Mouse (Mus musculus): ENCODE measurements around the gene Synrg. TPM values are rescaled to one million over a fixed set of nuclear protein-coding genes. Genes with fewer than 3 reads are reported as not detected.
A peak's percentile ranks its signal among the peaks of the same experiment; 100 is the strongest.

Synrg gene
- polyA plus RNA-seq, 1 experiment from 2014 or later = 26.2 TPM

DNA sequence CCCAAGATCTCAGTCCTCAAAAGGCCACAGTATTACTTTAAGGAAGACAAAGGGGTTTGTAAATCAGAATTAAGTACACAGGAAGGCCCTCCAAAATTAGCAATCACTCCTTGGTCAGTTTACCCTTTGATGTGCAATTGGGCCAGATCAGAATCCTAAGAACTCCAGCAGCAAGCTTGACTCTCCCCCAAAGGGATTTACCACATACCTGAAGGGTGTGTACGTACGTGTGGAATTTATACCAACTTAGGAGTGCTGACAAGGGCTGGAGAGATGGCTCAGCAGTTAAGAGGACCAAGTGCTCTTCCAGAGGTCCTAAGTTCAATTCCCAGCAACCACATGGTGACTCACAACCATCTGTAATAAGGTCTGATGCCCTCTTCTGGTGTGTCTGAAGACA, 97.7 kb downstream of the Synrg start:
- Histone ChIP-seq H3K27ac (no peak overlapping the region), H3K27me3 (ENCODE audit: control insufficient read depth, insufficient read depth, low read length) (peaks cover 14% of the 10 kb centered on the region), H3K4me3 (replicated peaks; ENCODE audit: low read length) (no peak overlapping the region), H3K4me2 (replicated peaks) (no peak overlapping the region), H3K9ac (no peak overlapping the region), H3K4me1 (replicated peaks; ENCODE audit: control insufficient read depth, insufficient read depth, low read length) (peaks cover 2% of the 10 kb centered on the region; the same call in 1 of the 2 replicates), H3K36me3 (replicated peaks; ENCODE audit: control insufficient read depth, insufficient read depth) (no peaks in the 10 kb centered on the region), H3K9me3 (ENCODE audit: control insufficient read depth, low read length) (no peaks in the 10 kb centered on the region)
- 95% methylated on average over 2 of the region's 2 CpGs for WGBS
- DNase-seq (ENCODE audit: low spot score) (no peak), ATAC-seq (ENCODE audit: low FRiP score) (no peak)

- peaks cover 19% of the 10 kb centered on the region for H3K27me3 ChIP-seq (ENCODE audit: control insufficient read depth, insufficient read depth, low read length)
- WGBS = 57% methylated on average over 2 of the region's 2 CpGs
- no peak overlapping the region for H3K27ac ChIP-seq
- H3K9me3 ChIP-seq (ENCODE audit: control insufficient read depth, low read length) = no peaks in the 10 kb centered on the region
- no peak for ATAC-seq (ENCODE audit: low FRiP score)
- peaks cover 10% of the 10 kb centered on the region; the same call in 1 of the 2 replicates for H3K4me1 ChIP-seq (replicated peaks; ENCODE audit: control insufficient read depth, insufficient read depth, low read length)
- H3K36me3 ChIP-seq (replicated peaks; ENCODE audit: control insufficient read depth, insufficient read depth) = no peaks in the 10 kb centered on the region
- DNase-seq (ENCODE audit: low spot score) = no peak
- no peak overlapping the region for H3K9ac ChIP-seq
- no peak overlapping the region for H3K4me2 ChIP-seq (replicated peaks)
- H3K4me3 ChIP-seq (replicated peaks; ENCODE audit: low read length) = no peak overlapping the region
These were observed 98.6 kb downstream of the Synrg start for GRCm38 (mm10) chr11:84062805-84063204.

DNA sequence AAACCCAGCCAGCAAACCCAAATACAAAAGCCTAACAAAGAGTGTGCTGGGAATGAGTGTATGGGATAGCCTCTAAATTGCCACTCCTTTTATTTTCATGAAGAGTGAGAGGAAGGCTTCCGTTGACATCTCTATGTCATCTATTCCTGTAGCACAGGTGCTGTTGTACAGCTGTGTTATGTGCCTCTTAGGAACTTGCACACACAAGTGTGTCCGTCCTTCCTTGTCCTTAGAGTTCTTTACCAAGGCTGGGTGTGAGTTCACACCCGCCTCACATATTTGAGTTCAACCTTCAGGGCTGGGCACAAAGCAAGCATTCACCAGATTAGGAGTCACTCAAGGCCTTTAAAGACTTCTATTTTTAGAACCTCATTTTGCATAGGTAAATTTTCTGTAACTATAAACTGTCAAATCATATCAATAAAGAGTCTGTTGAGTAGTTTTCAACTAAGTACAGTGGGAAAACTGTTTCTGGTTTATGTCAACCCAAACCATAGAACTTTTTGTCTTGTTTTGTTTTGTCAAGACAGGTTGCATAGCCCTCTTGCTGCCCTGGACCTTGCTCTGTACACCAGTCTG, 99.5 kb downstream of the Synrg start:
- Histone ChIP-seq H3K36me3 (replicated peaks; ENCODE audit: control insufficient read depth, insufficient read depth) (no peaks in the 10 kb centered on the region), H3K9ac (no peak overlapping the region), H3K27ac (no peak overlapping the region), H3K4me3 (replicated peaks; ENCODE audit: low read length) (no peak overlapping the region), H3K9me3 (ENCODE audit: control insufficient read depth, low read length) (no peaks in the 10 kb centered on the region), H3K4me1 (replicated peaks; ENCODE audit: control insufficient read depth, insufficient read depth, low read length) (peaks cover 10% of the 10 kb centered on the region; the same call in 1 of the 2 replicates), H3K4me2 (replicated peaks) (no peak overlapping the region), H3K27me3 (ENCODE audit: control insufficient read depth, insufficient read depth, low read length) (peaks cover 19% of the 10 kb centered on the region)
- 98% methylated on average over 3 of the region's 3 CpGs for WGBS
- DNase-seq (ENCODE audit: low spot score) = no peak
- ATAC-seq (ENCODE audit: low FRiP score) = no peak

DNA sequence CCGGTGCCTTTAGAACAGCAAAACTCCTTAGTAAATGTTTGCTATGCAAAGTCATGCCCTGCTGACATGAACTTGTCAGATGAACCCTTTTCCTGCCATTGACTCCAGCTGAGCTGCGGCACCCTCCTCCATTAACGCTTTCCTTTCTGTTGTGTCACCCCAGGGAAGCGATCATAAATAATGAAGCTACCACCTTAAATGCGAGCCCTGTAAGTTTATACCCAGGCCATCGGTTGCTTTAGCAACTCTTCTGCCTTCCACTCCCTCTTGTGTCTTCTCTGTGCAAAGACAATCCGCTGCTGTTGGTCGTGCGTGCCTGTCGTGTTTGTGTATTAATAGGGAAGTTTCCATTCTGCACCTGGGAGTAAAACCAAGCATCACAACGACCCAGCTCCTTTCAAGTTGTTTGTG, 101.8 kb downstream of the Synrg start:
- no peak overlapping the region for H3K9ac ChIP-seq
- H3K4me2 ChIP-seq (replicated peaks) = peak overlapping the region; percentile 85
- no peak overlapping the region for H3K4me3 ChIP-seq (replicated peaks; ENCODE audit: low read length)
- DNase-seq (ENCODE audit: low spot score) = peak; percentile 58
- 5% methylated on average over 11 of the region's 11 CpGs for WGBS
- no peaks in the 10 kb centered on the region for H3K9me3 ChIP-seq (ENCODE audit: control insufficient read depth, low read length)
- no peak for ATAC-seq (ENCODE audit: low FRiP score)
- no peaks in the 10 kb centered on the region for H3K36me3 ChIP-seq (replicated peaks; ENCODE audit: control insufficient read depth, insufficient read depth)
- H3K4me1 ChIP-seq (replicated peaks; ENCODE audit: control insufficient read depth, insufficient read depth, low read length) = peaks cover 10% of the 10 kb centered on the region; the same call in 1 of the 2 replicates
- H3K27me3 ChIP-seq (ENCODE audit: control insufficient read depth, insufficient read depth, low read length) = peaks cover 32% of the 10 kb centered on the region
- no peak overlapping the region for H3K27ac ChIP-seq

DNA sequence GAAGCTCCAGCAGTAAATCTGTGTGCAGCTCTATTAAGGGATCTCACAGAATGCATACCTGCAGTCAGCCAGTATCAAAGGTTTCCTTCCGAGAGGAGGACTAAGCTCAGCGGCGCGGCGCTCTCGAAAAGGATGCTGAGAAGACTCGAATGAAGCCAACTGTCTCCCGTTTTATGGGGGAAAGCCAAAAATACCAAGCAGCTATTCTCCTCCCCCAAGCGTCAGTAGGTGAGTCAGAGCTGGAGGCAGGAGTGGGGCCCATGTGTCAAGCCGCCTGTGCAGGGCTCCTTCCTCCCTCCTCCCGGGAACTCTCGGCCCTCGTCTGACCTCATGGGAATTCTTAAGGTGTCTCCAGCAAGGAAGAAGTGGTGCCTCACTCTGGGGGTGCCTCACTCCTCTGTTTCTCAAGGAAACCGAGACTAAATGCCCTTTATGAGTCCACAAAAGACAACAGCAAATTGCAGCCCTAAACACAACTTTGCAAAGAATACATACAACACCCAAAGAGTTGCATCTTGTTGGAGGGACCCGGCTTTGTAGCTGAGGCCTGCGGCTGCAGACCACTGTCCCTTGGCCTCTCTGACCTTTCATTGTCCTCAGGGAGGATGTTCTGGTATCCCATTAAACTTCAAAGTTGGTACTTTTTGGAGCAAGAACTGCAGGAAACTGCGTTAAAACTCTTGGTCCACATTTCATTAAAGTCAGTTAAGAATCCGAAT, 102.9 kb downstream of the Synrg start:
- WGBS = 10% methylated on average over 18 of the region's 18 CpGs

GRCm38 (mm10) chr11:84067720-84068190, 103.5 kb downstream of the Synrg start:
- peak; percentile 47 for DNase-seq (ENCODE audit: low spot score)
- H3K27ac ChIP-seq = no peak overlapping the region
- H3K27me3 ChIP-seq (ENCODE audit: control insufficient read depth, insufficient read depth, low read length) = peaks cover 32% of the 10 kb centered on the region
- H3K9ac ChIP-seq = peak overlapping the region; percentile 62
- no peaks in the 10 kb centered on the region for H3K9me3 ChIP-seq (ENCODE audit: control insufficient read depth, low read length)
- H3K4me3 ChIP-seq (replicated peaks; ENCODE audit: low read length) = peak overlapping the region; percentile 63
- peak; percentile 27; the same call in 1 of the 2 replicates for ATAC-seq (ENCODE audit: low FRiP score)
- H3K36me3 ChIP-seq (replicated peaks; ENCODE audit: control insufficient read depth, insufficient read depth) = no peaks in the 10 kb centered on the region
- peaks cover 10% of the 10 kb centered on the region; the same call in 1 of the 2 replicates for H3K4me1 ChIP-seq (replicated peaks; ENCODE audit: control insufficient read depth, insufficient read depth, low read length)
- peak overlapping the region; percentile 85 for H3K4me2 ChIP-seq (replicated peaks)
- 2% methylated on average over 21 of the region's 21 CpGs for WGBS

More for the DNA sequence above, 102.9 kb downstream of the Synrg start:
- Histone ChIP-seq H3K4me3 (replicated peaks; ENCODE audit: low read length) (peak overlapping the region; percentile 63), H3K27ac (no peak overlapping the region), H3K4me2 (replicated peaks) (peak overlapping the region; percentile 85), H3K36me3 (replicated peaks; ENCODE audit: control insufficient read depth, insufficient read depth) (no peaks in the 10 kb centered on the region), H3K9me3 (ENCODE audit: control insufficient read depth, low read length) (no peaks in the 10 kb centered on the region), H3K9ac (peak overlapping the region; percentile 62; the same call in 1 of the 2 replicates), H3K4me1 (replicated peaks; ENCODE audit: control insufficient read depth, insufficient read depth, low read length) (peaks cover 10% of the 10 kb centered on the region; the same call in 1 of the 2 replicates), H3K27me3 (ENCODE audit: control insufficient read depth, insufficient read depth, low read length) (peaks cover 32% of the 10 kb centered on the region)
- ATAC-seq (ENCODE audit: low FRiP score) (no peak), DNase-seq (ENCODE audit: low spot score) (no peak)

DNA sequence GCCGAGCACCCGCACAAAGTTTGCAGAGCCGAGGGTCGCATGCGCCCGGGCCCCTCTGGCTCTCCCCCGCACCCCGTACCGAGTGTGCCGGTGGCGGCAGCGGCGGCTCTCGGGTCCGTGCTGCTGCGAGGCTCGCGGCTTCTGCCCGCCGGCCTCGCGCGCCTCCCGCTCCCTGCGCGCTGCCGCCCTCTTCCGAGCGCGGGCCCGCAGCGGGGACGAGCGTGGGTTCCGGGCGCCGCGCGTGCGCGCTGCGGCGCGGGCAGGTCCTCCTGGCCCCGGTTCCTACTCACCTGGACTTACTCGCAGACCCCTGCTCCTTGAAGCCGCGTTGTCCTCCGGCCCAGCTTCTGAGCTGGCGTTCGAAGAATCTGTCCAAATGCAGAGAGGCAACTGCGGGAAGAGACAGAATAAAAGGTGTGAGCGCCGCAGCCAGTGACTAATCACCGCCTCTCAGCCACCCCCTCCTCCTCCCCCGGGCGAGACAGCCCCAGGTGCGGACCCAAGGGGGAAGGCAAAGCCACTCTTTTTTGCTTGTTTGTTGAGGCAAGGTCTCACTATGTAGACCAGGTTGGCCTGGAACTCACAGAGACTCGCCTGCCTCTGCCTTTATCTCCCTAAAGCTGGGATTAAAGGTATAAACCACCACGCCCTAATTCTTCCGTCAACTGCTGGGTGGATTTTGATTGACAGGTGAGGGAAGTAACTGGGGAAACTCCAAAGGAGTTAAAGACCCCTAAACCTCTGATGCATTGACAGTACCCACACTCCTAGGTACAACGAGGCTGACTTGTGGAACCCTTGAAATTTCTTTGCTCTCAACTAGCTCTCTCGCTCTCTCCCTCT, 104.2 kb downstream of the Synrg start:
- peaks cover 10% of the 10 kb centered on the region; the same call in 1 of the 2 replicates for H3K4me1 ChIP-seq (replicated peaks; ENCODE audit: control insufficient read depth, insufficient read depth, low read length)
- H3K27me3 ChIP-seq (ENCODE audit: control insufficient read depth, insufficient read depth, low read length) = peaks cover 32% of the 10 kb centered on the region

DNA sequence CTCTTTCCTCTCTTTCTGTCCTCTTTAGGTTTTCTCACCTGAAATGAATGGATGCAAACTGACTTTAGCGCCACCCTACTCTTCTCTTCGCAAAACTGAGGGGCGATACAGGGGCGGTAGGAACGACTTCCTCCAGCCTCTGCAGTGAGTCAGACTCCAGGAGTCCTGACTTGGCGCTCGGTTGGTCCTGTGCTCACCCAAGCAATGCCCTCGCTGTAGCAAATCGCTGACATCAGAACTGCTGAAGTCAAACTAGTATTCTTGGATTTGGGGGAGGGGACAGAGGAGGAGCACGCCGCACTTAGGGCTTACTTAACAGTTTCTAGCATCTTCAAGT, 104.8 kb downstream of the Synrg start, which contains the start of gene Dusp14:
TSS of gene Dusp14 (minus strand) at position 228 of the 337 bp plus-strand sequence.
- H3K4me2 ChIP-seq (replicated peaks) = peak within 1 kb of the TSS; percentile 85
- no peaks in the 10 kb centered on the region for H3K9me3 ChIP-seq (ENCODE audit: control insufficient read depth, low read length)
- DNase-seq (ENCODE audit: low spot score) (no peak), ATAC-seq (ENCODE audit: low FRiP score) (no peak)
- WGBS = 14% methylated on average over 11 of the region's 11 CpGs
- H3K36me3 ChIP-seq (replicated peaks; ENCODE audit: control insufficient read depth, insufficient read depth) = no peaks in the 10 kb centered on the region
- peaks cover 10% of the 10 kb centered on the region; the same call in 1 of the 2 replicates for H3K4me1 ChIP-seq (replicated peaks; ENCODE audit: control insufficient read depth, insufficient read depth, low read length)
- H3K27ac ChIP-seq = no peak within 1 kb of the TSS
- H3K27me3 ChIP-seq (ENCODE audit: control insufficient read depth, insufficient read depth, low read length) = peaks cover 32% of the 10 kb centered on the region
- peak within 1 kb of the TSS; percentile 63 for H3K4me3 ChIP-seq (replicated peaks; ENCODE audit: low read length)
- peak within 1 kb of the TSS; percentile 62 for H3K9ac ChIP-seq

More for the DNA sequence above, 104.2 kb downstream of the Synrg start:
- ATAC-seq (ENCODE audit: low FRiP score) (peak; percentile 69), DNase-seq (ENCODE audit: low spot score) (peak; percentile 76)
- no peak overlapping the region for H3K27ac ChIP-seq
- peak overlapping the region; percentile 62 for H3K9ac ChIP-seq
- peak overlapping the region; percentile 85 for H3K4me2 ChIP-seq (replicated peaks)
- peak overlapping the region; percentile 63 for H3K4me3 ChIP-seq (replicated peaks; ENCODE audit: low read length)
- no peaks in the 10 kb centered on the region for H3K36me3 ChIP-seq (replicated peaks; ENCODE audit: control insufficient read depth, insufficient read depth)
- WGBS = 4% methylated on average over 45 of the region's 63 CpGs
- H3K9me3 ChIP-seq (ENCODE audit: control insufficient read depth, low read length) = no peaks in the 10 kb centered on the region
